Mouse (Mus musculus) T-helper 2 cell (primary cell): Measurements from ENCODE around the gene Tec.

Experiments used
- in situ Hi-C: fragments of 300-600 bp; cut with MboI, MseI; formaldehyde crosslinking; loops from one replicate; pipeline ENCODE4 v1.15.1; 2025; ENCODE audit warnings: high pct_unique_total_duplicates

Tec gene

GRCm38 (mm10) chr5:72853365-72853764, 14.9 kb downstream of the Tec start:
- in situ Hi-C loops = no loop called here

- in situ Hi-C loops = no loop called here
Measured at GRCm38 (mm10) chr5:72852301-72852995, 15.8 kb downstream of the Tec start.

GRCm38 (mm10) chr5:72851674-72852098, 16.6 kb downstream of the Tec start:
- in situ Hi-C loops = no loop called here

GRCm38 (mm10) chr5:72850926-72851673, 17.2 kb downstream of the Tec start:
- in situ Hi-C loops = no loop called here

GRCm38 (mm10) chr5:72848889-72849435, 19.3 kb downstream of the Tec start:
- in situ Hi-C loops = no loop called here

- in situ Hi-C loops = no loop called here
Measured at GRCm38 (mm10) chr5:72846712-72847111, 21.6 kb downstream of the Tec start.

- in situ Hi-C loops = no loop called here
Measured at GRCm38 (mm10) chr5:72845928-72846630, 22.2 kb downstream of the Tec start.

- in situ Hi-C loops = no loop called here
Measured at GRCm38 (mm10) chr5:72844776-72845495, 23.3 kb downstream of the Tec start.

- in situ Hi-C loops = no loop called here
Measured at GRCm38 (mm10) chr5:72844294-72844693, 24.0 kb downstream of the Tec start.

- in situ Hi-C loops = no loop called here
Measured at GRCm38 (mm10) chr5:72839655-72840054, 28.6 kb downstream of the Tec start.

- in situ Hi-C loops = no loop called here
Measured at GRCm38 (mm10) chr5:72838976-72839375, 29.3 kb downstream of the Tec start.

- in situ Hi-C loops = no loop called here
Measured at GRCm38 (mm10) chr5:72835656-72836055, 32.6 kb downstream of the Tec start.

- in situ Hi-C loops = no loop called here
Measured at GRCm38 (mm10) chr5:72832904-72833765, 35.1 kb downstream of the Tec start.

GRCm38 (mm10) chr5:72832191-72832590, 36.1 kb downstream of the Tec start:
- in situ Hi-C loops = no loop called here

GRCm38 (mm10) chr5:72830988-72831610, 37.2 kb downstream of the Tec start:
- in situ Hi-C loops = no loop called here

GRCm38 (mm10) chr5:72829506-72830067, 38.7 kb downstream of the Tec start:
- in situ Hi-C loops = no loop called here

- in situ Hi-C loops = no loop called here
Measured at GRCm38 (mm10) chr5:72828401-72828800, 39.9 kb downstream of the Tec start.

- in situ Hi-C loops = no loop called here
Measured at GRCm38 (mm10) chr5:72827435-72827834, 40.8 kb downstream of the Tec start.

- in situ Hi-C loops = no loop called here
Measured at GRCm38 (mm10) chr5:72826445-72826844, 41.8 kb downstream of the Tec start.

- in situ Hi-C loops = no loop called here
Measured at GRCm38 (mm10) chr5:72820651-72821050, 47.6 kb downstream of the Tec start.
